Mouse (Mus musculus) lung, embryonic 14.5 days (tissue): ENCODE measurements around the gene Bhlha15. TPM values are rescaled to one million over a fixed set of nuclear protein-coding genes. Genes with fewer than 3 reads are reported as not detected.

Experiments
- ATAC-seq: fragments of 200-750 bp; cut with Nextera tagmentation; 2 replicates; pipeline ENCODE4 v1.8.0; 2017; ENCODE audit warnings: mild to moderate bottlenecking, moderate TSS enrichment, moderate library complexity; ENCODE audit not compliant: insufficient read depth
- DNase-seq: peaks from one replicate; pipeline ENCODE4 v3.0.0-alpha.2; 2015
- H3K27ac ChIP-seq: fragments of 300-500 bp; sonication (generic); 2 replicates; pipeline ENCODE4 v1.5.1; 2014; ENCODE audit warnings: low read depth, mild to moderate bottlenecking, moderate library complexity
- H3K27me3 ChIP-seq: fragments of 300-500 bp; sonication (generic); 2 replicates; pipeline ENCODE4 v1.6.1; 2014; ENCODE audit warnings: low read length, control low read depth; ENCODE audit not compliant: insufficient read depth
- H3K36me3 ChIP-seq: fragments of 300-500 bp; sonication (generic); 2 replicates; pipeline ENCODE4 v1.6.1; 2014; ENCODE audit warnings: control low read depth; ENCODE audit not compliant: insufficient read depth
- H3K4me1 ChIP-seq: fragments of 300-500 bp; sonication (generic); 2 replicates; pipeline ENCODE4 v1.6.1; 2014; ENCODE audit warnings: antibody characterized with exemption, control low read depth; ENCODE audit not compliant: insufficient read depth
- H3K4me2 ChIP-seq: fragments of 300-500 bp; sonication (generic); 2 replicates; pipeline ENCODE4 v1.6.1; 2014; ENCODE audit warnings: mild to moderate bottlenecking
- H3K4me3 ChIP-seq: fragments of 300-500 bp; sonication (generic); 2 replicates; pipeline ENCODE4 v1.5.1; 2014; ENCODE audit warnings: low read depth, low read length
- H3K9ac ChIP-seq: fragments of 300-500 bp; sonication (generic); 2 replicates; pipeline ENCODE4 v1.6.1; 2014
- H3K9me3 ChIP-seq: fragments of 300-500 bp; sonication (generic); 2 replicates; pipeline ENCODE4 v1.6.1; 2016; ENCODE audit warnings: low read depth, low read length, control low read depth
- CTCF ChIP-seq: IDR thresholded peaks from 2 replicates; pipeline ENCODE4 v1.5.1; 2016; ENCODE audit warnings: antibody characterized with exemption, low read depth
- WGBS: fragments of 180-500 bp; shearing (Covaris S2); extraction: QIAGEN DNeasy Blood & Tissue Kit; methylation state at CpG from one replicate; pipeline ENCODE4 v1.1.7; 2014; 5-methylcytosine and 5-hydroxymethylcytosine counted together
- polyA plus RNA-seq: library from polyadenylated mRNA; unstranded; fragments of >200 nt; fragmentation: Nextera tagmentation; extraction: Ambion mirVana; gene quantifications from 2 replicates; pipeline ENCODE4 v1.2.1, GENCODE M21; 2014

Gene Bhlha15
- polyA plus RNA-seq, 1 experiment from 2014 or later, result 0.18 TPM

GRCm38 (mm10) chr5:144159137-144159536 lies 30.9 kb upstream of the Bhlha15 start:
- H3K4me1 ChIP-seq, result no peaks in the 10 kb centered on the region
- no peak overlapping the region for H3K4me3 ChIP-seq
- DNase-seq (no peak), ATAC-seq (no peak)
- H3K36me3 ChIP-seq, result peaks cover 27% of the 10 kb centered on the region
- H3K4me2 ChIP-seq, result no peak overlapping the region
- H3K27ac ChIP-seq, result no peak overlapping the region
- H3K27me3 ChIP-seq, result no peaks in the 10 kb centered on the region
- no peak overlapping the region for H3K9ac ChIP-seq
- no peaks in the 10 kb centered on the region for H3K9me3 ChIP-seq
- WGBS, result 82% methylated on average over 8 of the region's 8 CpGs
- no peak for TF ChIP-seq CTCF

DNA sequence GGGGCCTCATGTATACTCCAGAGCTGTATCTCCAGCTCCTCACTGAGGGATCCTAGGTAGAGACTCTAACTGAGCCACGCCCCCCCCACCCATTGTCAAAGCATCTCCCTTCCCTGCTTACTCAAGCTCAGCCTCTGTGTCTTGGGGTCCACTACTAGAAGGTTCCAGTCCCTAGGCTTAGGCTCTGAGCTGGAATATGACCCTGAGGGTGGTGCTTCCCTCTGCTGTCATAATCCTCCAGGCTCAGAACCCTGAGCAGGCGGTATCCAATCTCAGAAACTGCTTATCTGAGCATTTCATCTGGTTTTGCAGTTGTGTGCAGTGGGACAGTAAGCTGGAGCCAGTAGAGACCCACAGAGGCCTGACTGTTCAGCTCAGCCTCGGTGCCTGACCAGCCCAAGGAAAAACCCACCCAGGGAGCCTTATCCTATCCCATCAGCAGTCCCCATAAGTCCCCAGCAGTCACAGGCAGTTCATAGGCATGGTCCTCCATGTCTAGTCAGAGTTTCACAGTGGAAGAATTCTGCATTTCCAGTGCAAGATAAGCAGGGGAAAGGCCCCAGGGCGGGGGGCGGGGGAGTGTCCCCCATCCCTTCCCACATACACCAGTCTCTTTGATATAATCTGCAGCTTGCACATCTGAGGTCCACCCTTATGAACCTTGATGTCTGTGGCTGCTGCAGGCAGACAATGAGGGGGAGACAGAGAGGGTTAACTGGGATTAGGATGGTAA lies 27.8 kb upstream of the Bhlha15 start:
- no peaks in the 10 kb centered on the region for H3K4me1 ChIP-seq
- H3K9me3 ChIP-seq, result no peaks in the 10 kb centered on the region
- ATAC-seq (no peak), DNase-seq (no peak)
- no peak overlapping the region; the same call in 1 of the 2 replicates for H3K9ac ChIP-seq
- no peak overlapping the region; the same call in 1 of the 2 replicates for H3K27ac ChIP-seq
- H3K4me2 ChIP-seq, result no peak overlapping the region
- H3K4me3 ChIP-seq, result no peak overlapping the region
- peaks cover 36% of the 10 kb centered on the region for H3K36me3 ChIP-seq
- TF ChIP-seq CTCF, result no peak
- H3K27me3 ChIP-seq, result no peaks in the 10 kb centered on the region
- WGBS, result 80% methylated on average over 5 of the region's 5 CpGs

DNA sequence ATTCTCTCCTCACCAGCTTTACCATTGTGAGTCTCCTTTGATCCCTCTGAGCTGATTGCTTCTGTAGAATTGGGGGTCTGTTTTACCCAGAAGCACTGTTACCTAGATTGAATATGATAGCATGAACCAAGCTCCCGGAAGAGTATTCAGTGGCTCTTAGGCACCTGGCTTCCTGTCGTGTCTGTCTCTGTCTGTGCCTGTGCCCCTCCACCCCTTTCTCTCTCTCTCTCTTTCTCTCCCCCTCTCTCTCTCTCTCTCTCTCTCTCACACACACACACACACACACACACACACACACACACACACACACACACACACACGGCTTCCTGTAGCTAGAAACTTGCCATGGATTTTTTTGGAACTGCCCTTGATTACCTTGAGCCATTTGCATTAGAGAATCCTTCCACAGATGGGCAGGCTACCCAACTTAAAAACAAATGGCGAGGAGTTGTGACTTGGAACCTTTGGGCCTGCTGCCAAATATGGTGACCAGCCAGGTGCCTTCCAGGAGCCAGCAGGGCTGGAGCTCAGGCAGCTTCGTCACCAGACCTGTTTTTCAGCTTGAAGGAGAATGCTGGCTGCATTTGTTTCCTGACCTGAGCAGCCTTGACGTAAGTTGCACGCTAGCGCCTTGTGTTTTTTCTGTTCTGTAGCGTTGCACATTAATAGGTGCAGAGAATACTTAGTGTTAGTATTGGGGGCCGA lies 27.1 kb upstream of the Bhlha15 start:
- Histone ChIP-seq H3K9me3 (no peaks in the 10 kb centered on the region), H3K27me3 (no peaks in the 10 kb centered on the region), H3K9ac (no peak overlapping the region), H3K4me2 (no peak overlapping the region), H3K4me1 (no peaks in the 10 kb centered on the region), H3K27ac (no peak overlapping the region; the same call in 1 of the 2 replicates), H3K4me3 (no peak overlapping the region), H3K36me3 (peaks cover 29% of the 10 kb centered on the region)
- ATAC-seq, result no peak
- WGBS, result 69% methylated on average over 10 of the region's 10 CpGs
- no peak for TF ChIP-seq CTCF
- peak; percentile 64 for DNase-seq

DNA sequence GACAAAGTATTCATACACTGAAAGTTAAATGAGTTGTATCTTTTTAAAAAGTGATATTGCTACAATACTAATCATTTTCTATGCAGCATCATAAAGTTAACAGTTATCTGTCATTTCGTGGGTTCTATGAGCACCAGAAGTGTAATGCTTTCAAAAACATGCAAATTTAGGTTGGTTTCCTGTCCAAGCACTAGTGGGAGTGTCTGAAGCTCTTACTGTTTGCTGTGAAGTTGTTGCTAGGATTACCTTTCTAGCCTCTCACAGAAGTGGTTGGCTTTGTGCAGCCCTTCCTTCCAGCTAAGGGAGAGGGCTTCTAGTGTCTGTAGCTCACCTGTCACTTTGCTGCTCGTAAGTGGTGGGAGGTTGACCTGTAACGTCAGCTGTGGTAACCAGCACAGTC lies 24.3 kb upstream of the Bhlha15 start:
- H3K27ac ChIP-seq, result no peak overlapping the region
- 82% methylated on average over 3 of the region's 3 CpGs for WGBS

DNA sequence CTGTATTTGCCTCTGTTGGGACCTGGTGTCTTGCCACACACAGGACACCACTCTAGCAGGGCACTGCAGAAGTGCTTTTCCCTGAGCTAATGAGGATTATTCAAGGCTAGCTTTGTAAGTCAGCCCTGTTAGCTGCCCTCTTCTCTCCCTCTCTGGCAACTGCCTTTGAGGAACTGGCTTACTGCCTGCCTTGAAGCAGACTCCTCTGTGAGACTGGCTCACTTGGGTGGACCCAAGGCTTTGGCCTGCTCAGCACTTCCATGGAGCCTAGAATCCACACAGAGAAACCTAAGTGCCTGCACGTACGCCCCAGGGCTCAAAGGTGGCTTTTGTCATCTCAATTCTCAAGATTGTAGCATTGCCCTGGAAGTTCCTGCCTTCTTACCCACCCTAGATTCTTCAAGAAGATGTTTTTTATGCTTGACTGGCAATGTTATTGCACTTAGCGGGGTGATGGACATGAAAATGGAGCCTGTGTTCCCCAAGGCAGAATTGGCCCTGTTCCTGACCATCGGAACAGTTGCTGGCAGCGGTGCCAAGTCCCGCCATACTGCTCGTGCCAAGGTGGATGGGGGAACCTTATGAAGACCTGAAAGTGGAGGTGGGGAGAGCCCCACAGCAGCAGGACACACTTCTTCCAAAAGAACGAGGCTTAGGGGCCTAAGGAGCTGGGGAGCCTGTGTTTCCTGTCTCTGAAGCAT lies 20.7 kb upstream of the Bhlha15 start:
- Histone ChIP-seq H3K4me3 (no peak overlapping the region), H3K36me3 (peaks cover 44% of the 10 kb centered on the region), H3K9me3 (no peaks in the 10 kb centered on the region), H3K9ac (no peak overlapping the region), H3K4me1 (no peaks in the 10 kb centered on the region), H3K4me2 (no peak overlapping the region), H3K27me3 (no peaks in the 10 kb centered on the region), H3K27ac (no peak overlapping the region)
- no peak for TF ChIP-seq CTCF
- 96% methylated on average over 8 of the region's 8 CpGs for WGBS
- no peak for ATAC-seq
- DNase-seq, result no peak

More for the DNA sequence above, 24.3 kb upstream of the Bhlha15 start:
- H3K27me3 ChIP-seq, result no peaks in the 10 kb centered on the region
- no peak overlapping the region for H3K9ac ChIP-seq
- H3K4me1 ChIP-seq, result no peaks in the 10 kb centered on the region
- H3K9me3 ChIP-seq, result no peaks in the 10 kb centered on the region
- H3K4me3 ChIP-seq, result no peak overlapping the region
- no peak for TF ChIP-seq CTCF
- DNase-seq (no peak), ATAC-seq (no peak)
- H3K4me2 ChIP-seq, result no peak overlapping the region
- peaks cover 27% of the 10 kb centered on the region; the same call in 1 of the 2 replicates for H3K36me3 ChIP-seq

DNA sequence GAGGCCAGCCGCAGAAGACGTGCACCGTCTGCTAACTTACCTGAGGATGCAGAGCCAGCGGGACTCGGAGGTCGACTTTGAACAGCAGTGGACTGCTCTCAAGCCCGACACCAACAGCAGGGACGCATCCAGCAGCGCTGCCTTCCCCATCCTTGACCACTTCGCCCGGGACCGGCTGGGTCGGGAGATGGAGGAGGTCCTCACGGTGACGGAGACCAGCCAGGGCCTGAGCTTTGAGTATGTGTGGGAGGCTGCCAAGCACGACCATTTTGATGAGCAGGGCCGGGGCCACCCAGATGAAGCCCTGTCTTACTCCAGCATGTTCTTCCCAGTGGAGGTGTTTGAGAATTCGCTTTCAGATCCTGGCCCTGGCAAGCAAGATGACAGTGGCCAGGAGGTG lies 16.4 kb upstream of the Bhlha15 start:
- H3K9ac ChIP-seq, result no peak overlapping the region
- H3K9me3 ChIP-seq, result no peaks in the 10 kb centered on the region
- no peak overlapping the region for H3K27ac ChIP-seq
- no peaks in the 10 kb centered on the region for H3K4me1 ChIP-seq
- no peak overlapping the region for H3K4me3 ChIP-seq
- no peak for TF ChIP-seq CTCF
- no peaks in the 10 kb centered on the region for H3K27me3 ChIP-seq
- DNase-seq (no peak), ATAC-seq (no peak)
- 89% methylated on average over 18 of the region's 18 CpGs for WGBS
- peaks cover 55% of the 10 kb centered on the region for H3K36me3 ChIP-seq
- H3K4me2 ChIP-seq, result no peak overlapping the region

GRCm38 (mm10) chr5:144178216-144178615 lies 11.9 kb upstream of the Bhlha15 start:
- TF ChIP-seq CTCF, result no peak
- no peaks in the 10 kb centered on the region for H3K9me3 ChIP-seq
- WGBS, result 38% methylated on average over 6 of the region's 6 CpGs

More at GRCm38 (mm10) chr5:144178216-144178615, 11.9 kb upstream of the Bhlha15 start:
- peaks cover 5% of the 10 kb centered on the region; the same call in 1 of the 2 replicates for H3K4me1 ChIP-seq
- DNase-seq, result no peak
- no peak overlapping the region for H3K4me2 ChIP-seq
- H3K9ac ChIP-seq, result no peak overlapping the region
- no peaks in the 10 kb centered on the region for H3K27me3 ChIP-seq
- H3K4me3 ChIP-seq, result no peak overlapping the region
- H3K36me3 ChIP-seq, result peaks cover 40% of the 10 kb centered on the region
- no peak overlapping the region for H3K27ac ChIP-seq
- no peak for ATAC-seq
